Mouse (Mus musculus): ENCODE measurements around the gene Smc1b.
A peak's percentile ranks its signal among the peaks of the same experiment; 100 is the strongest.

Smc1b gene

DNA sequence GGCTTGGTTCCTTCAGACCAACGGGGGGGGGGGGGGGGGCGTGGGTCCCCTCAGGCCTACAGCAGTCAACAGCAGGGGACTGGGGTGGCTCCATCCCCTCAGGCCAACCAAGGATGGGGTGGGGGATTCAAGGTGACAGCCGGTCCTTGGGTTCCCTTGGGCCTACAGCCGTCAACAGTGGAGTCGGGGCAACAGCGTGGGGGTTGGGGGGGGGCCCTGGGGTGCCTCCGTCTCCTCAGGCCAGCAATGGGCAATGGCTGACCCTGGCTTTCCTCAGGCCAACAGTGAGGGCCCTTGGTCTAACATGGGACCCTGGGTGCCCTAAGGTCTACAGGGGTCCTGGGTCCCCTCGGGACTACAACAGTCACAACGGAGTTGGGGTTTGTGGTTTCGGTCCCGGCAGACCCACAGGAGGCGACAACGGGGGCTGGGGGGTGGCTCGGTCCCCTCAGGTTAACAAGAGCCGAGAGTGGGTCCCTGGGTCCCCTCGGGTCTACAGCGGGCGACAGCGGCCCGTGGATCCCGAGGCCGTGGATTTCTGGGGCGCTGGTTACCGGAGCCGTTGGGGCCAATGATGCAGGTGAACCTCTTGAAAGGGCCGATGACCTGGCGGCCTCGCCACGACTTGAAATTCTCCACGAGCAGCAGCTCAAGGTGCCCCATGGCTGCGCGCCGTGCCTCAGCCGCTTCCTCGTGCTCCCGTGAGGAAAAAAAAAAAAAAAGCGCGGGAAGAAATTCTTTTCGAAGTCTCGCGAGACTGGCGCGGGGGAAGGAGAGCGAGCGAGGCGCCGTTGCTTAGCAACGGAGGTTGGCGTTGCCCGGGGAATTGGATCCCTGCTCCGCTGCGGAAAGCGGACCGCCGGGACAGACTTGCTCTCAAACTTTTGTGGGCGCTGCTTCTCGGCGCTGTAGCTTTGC is at the start of gene Smc1b, which contains the start of gene Ribc2:
TSS of gene Smc1b (minus strand) at position 690 of the 918 bp plus-strand sequence.
TSS of gene Ribc2 (plus strand) at position 804 of the 918 bp plus-strand sequence.
- peak; percentile 55 for DNase-seq (ENCODE audit: low spot score)

DNA sequence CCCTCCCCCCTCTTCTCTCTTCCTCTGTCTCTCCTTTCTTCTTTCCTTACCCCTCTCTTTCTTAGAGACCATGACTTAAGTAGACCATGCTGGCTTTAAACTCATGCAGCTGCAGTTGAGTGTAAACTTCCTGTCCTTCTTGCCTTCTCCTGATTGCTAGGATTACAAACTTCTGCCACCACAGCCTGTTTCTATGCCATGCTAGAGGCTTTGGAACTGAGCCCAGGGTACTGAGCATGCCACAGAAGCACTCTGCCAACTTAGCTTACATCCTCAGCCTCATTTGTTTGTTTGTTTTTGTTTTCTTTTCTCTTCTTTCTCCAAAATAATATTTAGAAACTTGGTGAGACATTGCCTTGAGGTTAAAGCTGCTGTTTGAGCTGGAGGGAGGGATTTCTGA is 48.6 kb upstream of the Smc1b start:
- DNase-seq (ENCODE audit: low spot score), result no peak

DNA sequence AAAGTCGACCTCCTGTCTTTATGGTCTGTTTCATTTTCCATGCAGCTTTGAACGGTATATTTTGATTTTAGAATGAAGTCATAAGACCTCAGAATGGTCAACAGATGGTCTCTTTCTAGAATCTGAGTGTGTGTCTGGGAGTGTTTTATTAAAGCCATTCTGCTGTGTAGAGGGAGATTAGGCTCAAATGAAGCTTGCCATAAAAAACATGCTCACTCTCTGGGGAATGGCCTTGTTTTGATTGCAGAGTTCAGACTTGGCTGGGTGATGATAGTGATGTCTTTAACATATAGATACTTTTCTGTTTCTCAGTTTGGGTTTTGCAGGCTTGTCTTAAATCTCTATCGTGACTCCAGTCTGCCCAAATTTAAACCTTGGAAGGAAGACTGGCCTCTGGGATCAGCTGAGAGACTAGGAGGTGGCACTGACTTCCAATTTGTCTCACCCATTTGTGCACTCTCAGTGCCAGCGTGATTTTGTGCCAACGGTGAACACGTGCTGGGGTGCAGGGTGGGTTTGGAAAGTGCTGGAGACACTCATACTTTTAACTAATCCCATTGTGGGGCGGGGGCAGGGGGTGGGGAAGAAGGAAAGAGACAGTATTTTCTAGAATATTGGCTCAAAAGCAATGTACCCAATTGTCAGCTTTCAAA is 47.9 kb upstream of the Smc1b start:
- no peak for DNase-seq (ENCODE audit: low spot score)

DNA sequence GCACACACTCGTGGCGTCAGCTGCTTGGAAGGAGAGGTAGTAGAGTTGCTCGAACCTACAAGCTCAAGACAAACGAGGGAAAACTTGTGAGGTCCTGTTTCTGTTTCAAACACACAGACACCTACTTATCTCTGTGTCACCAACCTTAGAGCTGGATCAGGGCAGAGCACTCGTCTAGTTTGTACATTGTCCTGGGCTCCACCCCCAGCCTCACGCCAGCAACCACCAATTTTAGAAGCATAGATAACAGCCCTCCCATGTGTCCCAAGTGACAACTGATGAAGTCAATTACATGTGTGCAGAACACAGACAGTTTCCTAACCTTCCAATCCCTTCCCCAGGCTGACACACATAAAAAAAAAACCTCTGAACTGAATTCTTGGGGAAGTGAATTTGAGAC is 46.4 kb upstream of the Smc1b start:
- no peak for DNase-seq (ENCODE audit: low spot score)

DNA sequence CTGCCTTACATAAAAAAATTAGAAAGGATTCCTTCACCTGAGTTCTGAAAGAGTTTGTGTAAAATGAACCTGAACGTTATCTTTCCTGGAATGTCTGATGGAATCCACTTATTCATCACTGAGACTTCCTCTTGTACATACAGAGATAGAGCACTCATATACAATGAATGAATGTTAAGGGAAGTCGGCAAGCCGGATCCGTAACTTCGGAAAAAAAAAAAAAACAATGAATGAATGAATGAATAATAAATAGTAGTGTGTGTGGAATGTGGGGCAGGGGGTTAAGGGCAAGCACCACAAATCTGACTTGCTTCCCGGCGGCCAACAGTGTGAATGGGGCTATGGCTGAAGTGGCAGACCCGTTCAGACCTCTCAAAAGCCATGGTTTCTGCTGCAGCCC is 45.8 kb upstream of the Smc1b start:
- DNase-seq (ENCODE audit: low spot score), result no peak

DNA sequence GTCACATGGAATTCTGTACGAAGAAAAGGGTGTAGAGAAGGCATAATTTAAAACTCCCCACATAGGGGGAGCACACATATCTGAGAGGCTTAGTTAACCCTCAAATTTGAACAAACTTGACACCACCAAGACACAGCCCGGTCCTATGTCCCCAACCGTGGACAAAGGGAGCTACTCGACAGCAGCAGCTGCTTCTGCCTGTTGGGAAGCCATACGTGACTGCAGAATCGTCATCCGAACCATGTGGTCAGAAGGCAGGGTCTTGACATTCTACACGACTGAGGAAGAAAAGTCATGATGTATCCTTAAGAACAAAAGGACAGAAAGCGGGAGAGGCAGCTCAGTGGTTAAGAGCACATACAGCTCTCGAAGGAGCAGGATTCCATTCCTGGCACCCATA is 42.3 kb upstream of the Smc1b start:
- DNase-seq (ENCODE audit: low spot score), result no peak

DNA sequence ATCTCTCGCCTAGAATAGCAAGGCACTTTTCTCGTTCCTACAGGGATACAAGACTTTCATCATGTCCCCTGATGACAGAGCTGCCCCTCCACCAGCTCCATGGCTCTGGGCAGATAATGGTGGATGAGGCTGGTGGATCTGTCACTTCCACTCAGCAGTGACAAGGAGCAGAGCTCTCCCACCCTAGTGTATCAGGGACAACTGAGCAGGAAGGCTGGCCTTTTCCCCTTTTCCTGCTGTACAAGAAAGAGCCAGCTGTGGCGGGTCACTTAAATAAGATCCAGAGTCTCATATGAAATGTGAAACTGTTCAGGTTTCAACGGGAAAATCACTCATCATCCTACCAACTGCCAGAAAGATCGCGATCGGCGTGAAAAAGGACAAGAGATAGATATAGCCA is 41.7 kb upstream of the Smc1b start:
- no peak for DNase-seq (ENCODE audit: low spot score)

DNA sequence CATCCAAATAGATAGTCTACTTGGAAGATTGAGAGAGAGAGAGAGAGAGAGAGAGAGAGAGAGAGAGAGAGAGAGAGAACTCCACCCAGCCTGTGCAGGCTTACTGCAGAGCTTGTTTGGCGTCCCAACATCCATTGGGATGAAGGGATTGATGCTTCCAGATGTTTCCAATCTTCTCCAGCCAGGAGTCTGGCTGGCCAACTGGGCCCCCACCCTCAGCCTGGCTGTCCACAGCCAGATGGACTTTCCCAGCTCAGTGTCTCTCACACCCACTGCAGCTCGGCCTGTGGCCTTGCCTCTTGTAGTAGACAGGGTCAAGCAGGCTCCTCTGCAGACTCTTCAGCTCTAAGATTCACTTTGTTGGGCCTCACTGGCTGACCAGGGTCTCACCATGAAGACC is 40.3 kb upstream of the Smc1b start:
- peak; percentile 17 for DNase-seq (ENCODE audit: low spot score)

DNA sequence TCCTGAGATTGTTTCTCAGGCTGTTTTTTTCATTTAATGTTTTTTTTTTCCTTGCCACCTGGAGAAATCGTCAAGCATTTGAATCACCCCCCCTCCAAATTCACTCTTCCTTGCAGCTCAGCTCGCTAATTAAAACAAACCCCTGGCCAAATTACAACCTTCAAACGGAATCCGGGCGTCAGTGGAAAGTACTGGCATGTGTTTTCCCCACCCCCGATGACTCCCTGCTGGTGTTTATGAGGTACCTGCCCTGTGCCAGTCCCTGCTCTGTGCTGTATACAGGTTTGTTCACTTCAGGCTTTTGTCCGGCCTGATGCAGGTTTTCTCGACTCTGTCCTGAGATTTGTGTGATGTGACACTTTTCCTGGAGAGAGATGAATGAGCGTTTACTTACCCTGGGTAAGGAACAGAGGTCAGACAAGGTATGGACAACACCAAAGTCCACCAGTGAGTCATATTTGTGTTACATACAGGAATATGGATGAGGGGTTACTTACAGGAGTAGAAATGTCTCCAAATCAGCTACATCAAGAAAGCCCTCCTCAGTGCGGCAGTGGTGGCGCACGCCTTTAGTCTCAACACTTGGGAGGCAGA is 35.4 kb upstream of the Smc1b start:
- no peak for DNase-seq (ENCODE audit: low spot score)

DNA sequence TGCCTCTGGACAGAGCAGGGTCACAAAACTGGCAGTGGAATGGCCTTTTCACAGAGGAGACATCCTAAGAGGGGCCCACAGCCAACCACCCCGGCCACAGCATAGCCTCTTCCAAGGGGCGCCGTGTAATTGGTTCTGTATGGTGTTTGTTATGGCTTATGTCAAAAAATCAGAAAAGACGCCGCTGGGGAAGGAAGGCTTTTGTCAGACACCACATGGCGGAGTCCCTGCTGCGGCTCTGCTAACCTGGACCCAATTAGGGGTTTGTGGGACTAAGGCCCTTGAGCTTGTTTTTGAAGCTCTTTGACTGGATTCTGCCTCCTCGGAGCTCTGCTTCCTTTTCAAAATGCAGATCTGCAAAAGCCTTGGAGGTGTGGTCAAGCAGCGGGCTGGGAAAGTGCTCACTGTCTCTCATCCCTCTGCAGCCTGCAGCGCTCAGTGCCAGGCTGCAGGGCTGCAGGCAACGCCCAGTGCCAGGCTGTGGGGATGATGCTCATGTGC is 34.7 kb upstream of the Smc1b start:
- no peak for DNase-seq (ENCODE audit: low spot score)

DNA sequence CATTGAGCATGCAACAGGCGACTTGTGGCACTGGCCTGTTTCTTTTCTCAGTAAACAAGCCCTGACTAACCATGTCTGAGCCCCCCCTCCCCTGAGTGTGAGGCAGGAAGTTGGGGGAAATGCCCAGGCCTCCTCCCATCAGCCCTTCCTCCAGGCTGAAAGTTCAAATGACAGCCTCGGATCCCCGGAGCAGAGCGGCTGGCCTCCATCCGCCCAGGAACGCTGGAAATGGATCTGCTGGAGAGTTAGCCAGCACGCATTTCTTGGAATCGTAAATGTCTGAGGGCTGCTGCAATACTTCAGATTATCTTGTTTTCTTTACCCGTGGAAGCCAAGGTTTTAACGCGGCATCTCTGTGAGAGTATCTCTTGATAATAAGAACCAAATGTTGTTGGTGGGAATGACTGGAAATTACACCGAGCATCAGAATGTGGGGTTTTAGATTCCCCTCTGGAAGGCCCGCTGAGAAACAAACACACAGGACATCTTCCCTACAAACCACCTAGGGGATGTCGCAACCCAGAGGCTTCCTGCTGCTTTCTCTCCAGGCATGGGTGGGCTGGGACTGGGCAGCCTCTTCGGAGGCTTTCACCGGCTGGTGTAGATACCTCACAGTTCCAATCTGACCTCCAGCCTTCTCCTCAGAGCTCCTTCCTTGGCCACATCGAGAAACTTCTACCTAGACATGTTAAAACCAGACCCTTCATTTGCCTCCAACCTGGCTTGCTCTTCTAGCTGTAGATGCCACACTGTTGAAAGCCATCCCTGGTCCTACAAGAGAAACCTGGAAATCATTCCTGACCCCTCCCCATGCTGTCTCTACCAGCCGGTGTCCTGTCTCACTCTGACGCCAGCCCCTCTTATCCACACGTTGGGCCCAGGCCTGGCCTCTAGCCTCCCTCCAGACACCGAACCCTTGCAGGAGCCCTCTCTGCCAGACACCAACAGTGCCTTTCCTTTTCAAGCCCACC is 31.2 kb upstream of the Smc1b start:
- peak; percentile 25 for DNase-seq (ENCODE audit: low spot score)

DNA sequence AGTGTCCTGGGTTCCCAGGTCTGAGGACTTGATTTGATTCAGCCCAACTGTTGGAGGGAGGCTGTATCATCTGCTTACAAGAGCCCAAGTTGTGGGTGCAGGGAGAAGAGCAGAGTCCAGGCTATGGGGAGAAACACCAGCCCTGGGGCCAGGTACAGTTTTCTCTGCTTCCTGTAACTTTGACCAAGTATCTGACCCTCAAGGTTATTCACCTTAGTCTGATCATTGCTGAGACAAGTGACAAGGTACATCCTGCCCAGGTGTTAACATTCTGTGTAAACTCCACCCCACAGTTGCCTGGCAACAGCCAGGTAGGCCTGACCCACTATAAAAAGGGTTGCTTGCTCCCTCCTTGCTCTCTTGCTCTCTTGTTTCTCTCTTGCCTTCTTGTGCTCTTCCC is 29.7 kb upstream of the Smc1b start:
- no peak for DNase-seq (ENCODE audit: low spot score)

DNA sequence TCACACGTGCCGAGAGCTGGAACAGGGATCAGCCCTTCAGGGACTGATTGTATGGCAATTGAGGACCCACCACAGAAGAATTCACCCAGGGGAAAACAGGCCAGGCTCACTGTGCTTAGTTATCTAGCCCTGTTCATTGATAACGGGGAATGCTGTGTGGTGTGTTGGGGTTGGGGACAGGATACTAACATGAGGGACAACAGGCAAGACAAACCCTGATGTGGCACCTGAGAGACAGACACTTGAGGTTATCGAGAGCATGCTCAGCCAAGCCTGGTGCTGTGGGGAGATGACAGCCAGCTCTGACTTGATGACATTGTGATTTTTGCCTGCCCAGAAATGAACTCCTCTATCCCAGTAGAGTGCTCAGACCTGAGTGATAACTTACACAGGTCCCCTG is 24.4 kb upstream of the Smc1b start:
- DNase-seq (ENCODE audit: low spot score), result no peak

DNA sequence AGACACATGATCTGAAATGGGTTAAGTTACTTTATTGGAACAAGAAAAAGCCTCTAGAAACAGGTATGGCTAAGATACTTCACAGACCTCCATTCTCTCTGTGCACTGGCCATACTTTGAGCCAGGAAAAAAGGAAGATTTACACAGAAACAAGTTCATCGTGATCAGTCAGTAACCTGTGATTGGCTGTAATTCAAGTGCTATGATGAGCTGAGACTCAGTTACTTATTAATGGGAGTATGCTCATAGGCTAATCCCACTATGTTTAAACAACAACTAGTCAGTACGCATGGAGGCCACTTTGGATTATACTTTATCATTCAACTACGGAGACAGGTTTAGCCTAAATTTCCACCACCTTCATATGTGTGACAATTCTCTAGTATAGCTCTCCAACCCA is 22.3 kb upstream of the Smc1b start:
- DNase-seq (ENCODE audit: low spot score), result no peak

DNA sequence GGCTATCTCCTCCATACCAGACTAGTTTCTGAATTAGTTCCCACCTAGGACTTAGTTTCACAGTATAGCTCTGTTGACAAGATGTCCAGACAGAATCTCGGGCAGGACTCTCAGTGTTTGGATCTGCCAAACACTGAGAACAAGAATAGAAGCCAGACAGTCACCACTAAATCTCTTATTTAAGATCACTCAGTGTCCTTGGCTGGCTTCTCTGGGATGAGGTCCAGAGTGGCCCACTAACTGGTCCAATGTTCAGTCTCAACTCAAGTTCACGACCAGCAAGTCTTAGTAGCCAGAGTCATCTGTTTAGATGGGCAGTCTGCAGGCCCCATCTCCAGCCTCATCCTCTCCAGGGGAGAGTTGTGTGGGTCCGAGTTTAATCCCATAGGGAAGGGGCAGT is 20.8 kb upstream of the Smc1b start:
- DNase-seq (ENCODE audit: low spot score), result no peak

DNA sequence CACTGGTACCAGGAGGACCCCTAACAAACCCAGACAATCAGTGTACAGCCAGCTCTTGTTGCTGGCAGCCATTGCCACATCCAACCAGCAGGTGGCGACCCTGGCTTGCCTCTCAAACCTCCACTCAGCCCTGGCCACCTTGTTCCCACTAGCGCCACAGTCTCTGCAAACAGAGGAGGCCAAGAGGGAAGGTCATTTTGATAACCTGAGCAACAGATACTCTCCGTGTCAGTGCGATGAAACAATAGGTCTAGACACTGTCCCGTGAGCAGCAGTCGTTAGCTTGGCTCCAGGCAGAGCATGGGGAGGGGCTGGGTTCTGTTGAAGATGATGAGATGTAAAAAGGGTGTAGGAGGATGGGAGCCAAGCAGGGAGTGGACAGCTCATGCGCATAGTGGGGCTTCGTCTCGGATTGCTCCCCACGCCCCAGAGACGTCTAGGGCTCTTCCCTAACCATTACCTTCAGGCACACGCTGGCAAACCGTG is 19.7 kb upstream of the Smc1b start:
- peak; percentile 40 for DNase-seq (ENCODE audit: low spot score)

DNA sequence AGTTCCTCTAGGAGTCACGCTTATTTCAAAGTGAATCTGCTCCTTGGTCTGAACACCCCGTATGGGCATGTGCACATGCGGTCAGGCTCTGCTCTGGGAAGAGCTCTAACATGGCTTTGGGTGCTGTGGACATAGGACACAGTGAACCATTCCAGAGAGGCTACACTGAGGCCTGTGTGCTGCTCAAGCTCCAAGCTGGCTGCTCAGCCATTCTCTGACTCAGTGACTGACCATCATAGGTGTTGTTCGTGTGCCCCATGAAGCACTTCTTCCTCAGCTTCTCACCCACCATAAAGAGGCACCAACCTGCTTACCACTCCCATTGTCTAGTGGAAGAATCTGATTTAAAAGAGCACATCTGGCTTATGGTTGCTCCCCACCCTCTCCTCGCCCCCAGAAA is 12.5 kb upstream of the Smc1b start:
- no peak for DNase-seq (ENCODE audit: low spot score)

DNA sequence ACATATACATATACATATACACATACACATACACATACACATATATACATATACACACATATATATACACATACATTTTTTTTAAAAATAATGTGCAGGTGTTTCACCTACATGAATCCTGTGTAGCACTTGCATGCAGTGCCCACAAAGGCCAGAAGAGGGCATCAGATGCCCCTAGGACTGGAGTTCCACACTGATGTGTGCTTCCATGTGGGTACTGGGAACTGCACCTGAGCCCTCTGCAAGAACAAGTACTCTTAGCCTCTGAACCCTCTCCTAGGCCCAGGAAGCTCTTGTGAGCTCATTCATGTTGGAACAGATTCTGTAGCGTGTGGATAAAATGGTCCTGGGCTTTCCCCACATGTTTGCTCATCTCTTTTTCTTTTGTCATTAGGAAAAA is 12.0 kb upstream of the Smc1b start:
- no peak for DNase-seq (ENCODE audit: low spot score)

DNA sequence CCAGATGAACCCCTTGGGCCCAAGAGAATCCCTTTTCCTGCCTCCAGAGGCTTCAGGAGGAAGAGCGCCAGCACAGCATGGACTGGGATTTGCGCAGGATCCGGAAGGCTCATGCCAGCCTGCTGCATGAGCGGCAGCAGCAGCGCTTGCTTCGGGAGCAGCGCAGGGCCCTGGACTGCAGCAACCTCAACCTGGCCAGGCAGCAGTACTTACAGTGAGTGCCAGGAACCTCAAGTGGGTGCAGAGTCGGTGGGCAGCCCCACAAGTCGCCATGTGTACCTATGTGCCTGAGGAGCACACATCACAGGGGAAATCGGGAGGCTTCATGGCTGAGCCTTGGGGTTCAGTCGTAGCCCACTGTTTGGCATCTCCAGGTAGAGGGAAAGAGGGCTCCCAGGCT is 11.4 kb upstream of the Smc1b start:
- DNase-seq (ENCODE audit: low spot score), result no peak

DNA sequence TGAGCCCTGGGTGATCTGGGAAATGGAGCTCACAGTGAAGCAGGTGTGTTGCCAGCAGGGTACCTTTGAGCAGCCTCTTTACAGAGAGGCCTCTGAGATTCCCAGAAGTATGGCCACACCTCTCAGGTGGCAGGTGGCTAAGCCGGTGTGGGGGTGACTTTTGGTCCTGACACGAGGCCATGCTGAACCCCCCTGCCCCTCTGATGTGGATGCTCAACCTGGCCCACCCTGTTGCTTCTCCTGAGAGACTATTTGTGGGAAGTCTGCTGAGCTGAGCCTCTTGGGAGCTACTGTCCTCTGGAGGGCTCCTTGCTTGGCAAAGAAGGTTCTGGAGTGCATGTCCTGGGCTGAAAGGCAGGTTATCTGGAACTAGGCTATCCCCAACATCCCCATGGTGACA is 10.7 kb upstream of the Smc1b start:
- DNase-seq (ENCODE audit: low spot score), result no peak

DNA sequence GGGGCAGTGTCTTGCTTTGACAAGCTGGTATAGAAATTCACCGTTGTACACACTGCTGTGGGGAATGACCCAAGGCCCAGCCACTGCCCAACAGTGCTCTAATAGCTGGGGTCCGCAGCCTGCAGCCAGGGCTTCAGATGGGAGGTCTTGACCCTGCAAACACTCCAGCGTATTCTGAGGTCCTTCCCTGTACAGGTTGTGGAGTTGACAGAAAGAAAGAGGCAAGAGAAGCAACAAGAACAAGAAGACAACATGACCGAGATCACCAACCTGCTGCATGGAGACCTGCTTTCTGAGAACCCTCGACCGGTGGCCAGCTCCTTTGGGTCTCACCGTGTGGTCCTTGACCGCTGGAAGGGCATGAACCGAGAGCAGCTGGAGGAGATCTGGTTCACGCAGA is 9.5 kb upstream of the Smc1b start:
- DNase-seq (ENCODE audit: low spot score), result no peak

DNA sequence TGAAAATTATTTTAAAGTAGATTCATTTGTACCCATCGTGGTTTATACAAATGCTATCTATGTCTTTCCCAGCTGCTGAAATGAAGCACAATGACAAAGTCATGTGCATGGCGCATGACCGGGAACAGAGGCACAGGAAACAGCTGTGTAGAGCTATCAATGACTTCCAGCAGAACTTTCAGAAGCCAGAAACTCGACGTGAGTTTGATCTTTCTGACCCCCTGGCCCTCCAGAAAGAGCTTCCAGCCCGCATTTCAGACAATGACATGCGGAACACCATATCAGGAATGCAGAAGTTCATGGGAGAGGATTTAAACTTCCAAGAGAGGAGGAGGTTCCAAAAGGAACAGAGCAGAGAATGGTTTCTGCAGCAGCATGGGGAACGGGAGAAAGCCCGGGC is 3.4 kb upstream of the Smc1b start:
- DNase-seq (ENCODE audit: low spot score), result no peak
